Comparison of ENCODE assay signal across 22 mouse cellular contexts in genomic region chr14:58480454-58480853, GRCm38 (mm10).
DNase-seq lines count a peak whose midpoint lies in the region; ATAC-seq lines count a peak whose summit lies in the region.
"Had no signal": no experiment of that assay in that cellular context is flagged by ENCODE, and none has a peak within 500 bp of the region (broad histone marks: within the 10 kb centered on the region; RNA-seq: fewer than 3 reads in every experiment).

No protein-coding gene starts in this region.

- H3K4me3 ChIP-seq in midbrain, embryonic 14.5 days (replicated peaks; ENCODE audit: low read depth, low read length) = no peak overlapping the region
- H3K4me3 ChIP-seq: embryonic facial prominence, embryonic 10.5 days; forebrain, embryonic 10.5 days; heart, adult 2 months; heart, embryonic 15.5 days; hindbrain, embryonic 10.5 days had no signal

- H3K9me3 ChIP-seq in midbrain, embryonic 14.5 days (ENCODE audit: control insufficient read depth, low read length) = no peaks in the 10 kb centered on the region
- H3K9me3 ChIP-seq: embryonic facial prominence, embryonic 10.5 days; forebrain, embryonic 10.5 days; heart, embryonic 15.5 days; hindbrain, embryonic 10.5 days had no signal

- no peak overlapping the region for H3K27ac ChIP-seq in midbrain, embryonic 14.5 days (replicated peaks; ENCODE audit: low read depth, low read length)
- H3K27ac ChIP-seq: embryonic facial prominence, embryonic 10.5 days; forebrain, embryonic 10.5 days; heart, adult 2 months; heart, embryonic 15.5 days; hindbrain, embryonic 10.5 days; hindbrain, embryonic 14.5 days had no signal

- DNase-seq in kidney, adult 11 months = peak; percentile 17
- no peak for DNase-seq in kidney, postnatal 25 days
- peak; percentile 23 to 51 for DNase-seq in lung, adult 18-20 months
- DNase-seq in lung, postnatal 10 days = no peak
- peak; percentile 57 for DNase-seq in fat pad, adult 2 months (ENCODE audit: extremely low read depth, low read depth, low spot score)
- peak; percentile 82 for DNase-seq in large intestine, adult 2 months (ENCODE audit: low read depth, low spot score)
- no peak for DNase-seq in midbrain, embryonic 14.5 days
- DNase-seq: adrenal gland, adult 8-10 months; adrenal gland, postnatal 36 days; cerebellum, adult 2 months; cerebellum, postnatal 10 days; gastrocnemius, postnatal 36 days; heart, adult 2 months; heart, postnatal 14 days had no signal

- 31% methylated on average over 2 of the region's 2 CpGs for WGBS in large intestine, adult 2 months
- WGBS in midbrain, embryonic 14.5 days = 89% methylated on average over 2 of the region's 2 CpGs

- no peak overlapping the region for H3K9ac ChIP-seq in midbrain, embryonic 14.5 days (replicated peaks; ENCODE audit: low read length)
- H3K9ac ChIP-seq: heart, embryonic 15.5 days; hindbrain, embryonic 14.5 days had no signal

- no peaks in the 10 kb centered on the region for H3K27me3 ChIP-seq in midbrain, embryonic 14.5 days (ENCODE audit: control insufficient read depth, insufficient read depth, low read length)
- H3K27me3 ChIP-seq: CH12.LX; heart, embryonic 15.5 days had no signal

- no peak overlapping the region for H3K4me2 ChIP-seq in midbrain, embryonic 14.5 days (ENCODE audit: low read length)
- H3K4me2 ChIP-seq: heart, embryonic 11.5 days; heart, embryonic 15.5 days; hindbrain, embryonic 14.5 days had no signal

- H3K36me3 ChIP-seq in midbrain, embryonic 14.5 days (ENCODE audit: control insufficient read depth, insufficient read depth, low read length) = no peaks in the 10 kb centered on the region
- H3K36me3 ChIP-seq: embryonic facial prominence, embryonic 10.5 days; forebrain, embryonic 10.5 days; heart, embryonic 15.5 days; hindbrain, embryonic 10.5 days had no signal

- ATAC-seq in midbrain, embryonic 14.5 days (ENCODE audit: low FRiP score, low TSS enrichment) = no peak
- ATAC-seq: forebrain, embryonic 14.5 days had no signal

- H3K4me1 ChIP-seq in midbrain, embryonic 14.5 days (ENCODE audit: control insufficient read depth, insufficient read depth, low read length) = no peaks in the 10 kb centered on the region
- H3K4me1 ChIP-seq: embryonic facial prominence, embryonic 10.5 days; forebrain, embryonic 10.5 days; heart, embryonic 15.5 days; hindbrain, embryonic 10.5 days had no signal

Comparison
In these comparisons a context has a peak if more than half of its experiments do, and no peak if none do; other contexts are left out.
1. DNase-seq: peak in kidney, adult 11 months (single experiment), lung, adult 18-20 months (2 of 2), fat pad, adult 2 months (single experiment) and large intestine, adult 2 months (single experiment); none in kidney, postnatal 25 days (0 of 2), lung, postnatal 10 days (single experiment) and midbrain, embryonic 14.5 days (single experiment).